In genomic region chr11:49253035-49253434, GRCm38 (mm10) we compare ENCODE assay signal across 21 mouse cellular contexts. TPM values are rescaled to one million over a fixed set of nuclear protein-coding genes. Genes with fewer than 3 reads are reported as not detected.
DNase-seq lines count a peak whose midpoint lies in the region; ATAC-seq and TF ChIP-seq lines count a peak whose summit lies in the region.
"Had no signal": no experiment of that assay in that cellular context is flagged by ENCODE, and none has a peak within 500 bp of the region (broad histone marks: within the 10 kb centered on the region; RNA-seq: fewer than 3 reads in every experiment).

No protein-coding gene starts in this region.

- H3K4me1 ChIP-seq in heart, embryonic 16.5 days (ENCODE audit: control insufficient read depth, insufficient read depth, low read length), result peaks cover 33% of the 10 kb centered on the region
- peaks cover 10% of the 10 kb centered on the region for H3K4me1 ChIP-seq in lung, embryonic 14.5 days (ENCODE audit: insufficient read depth)
- H3K4me1 ChIP-seq in brown adipose tissue, adult 24 weeks (ENCODE audit: control insufficient read depth, insufficient read depth, insufficient read length, low read length), result peaks cover 33% of the 10 kb centered on the region

- H3K9me3 ChIP-seq in heart, embryonic 16.5 days (replicated peaks; ENCODE audit: control insufficient read depth, low read length), result no peaks in the 10 kb centered on the region
- no peaks in the 10 kb centered on the region for H3K9me3 ChIP-seq in lung, embryonic 14.5 days (ENCODE audit: low read depth, low read length)
- H3K9me3 ChIP-seq: midbrain, embryonic 10.5 days had no signal

- H3K4me2 ChIP-seq in heart, embryonic 16.5 days (ENCODE audit: low read depth, low read length), result peak overlapping the region; percentile 37
- H3K4me2 ChIP-seq in lung, embryonic 14.5 days, result 0 out of 2 replicates have a peak overlapping the region, but pooled peaks have one; percentile 8

- WGBS in heart, embryonic 16.5 days, result 87% methylated on average over 6 of the region's 6 CpGs
- 83% methylated on average over 6 of the region's 6 CpGs for WGBS in lung, embryonic 14.5 days

- no peak for TF ChIP-seq CTCF in lung, embryonic 14.5 days (IDR thresholded peaks at IDR 0.05; ENCODE audit: low read depth)

- intact Hi-C loops in heart, postnatal 14 days (cut with DNase I), result loop anchor here (5.0 kb wide), 1 partner anchor 146 kb away; no protein-coding TSS in a partner anchor

- H3K27me3 ChIP-seq in heart, embryonic 16.5 days (ENCODE audit: control insufficient read depth, insufficient read depth, low read length), result no peaks in the 10 kb centered on the region
- no peaks in the 10 kb centered on the region for H3K27me3 ChIP-seq in lung, embryonic 14.5 days (ENCODE audit: insufficient read depth, low read length)

- ATAC-seq in heart, embryonic 16.5 days (replicated peaks; ENCODE audit: extremely low read depth, insufficient read depth, low FRiP score), result no peak
- ATAC-seq in lung, embryonic 14.5 days (ENCODE audit: insufficient read depth), result no peak
- ATAC-seq: forebrain, embryonic 14.5 days; hindbrain, postnatal 0 days had no signal

- no peak overlapping the region for H3K27ac ChIP-seq in heart, embryonic 16.5 days (ENCODE audit: low read length)
- no peak overlapping the region for H3K27ac ChIP-seq in lung, embryonic 14.5 days (ENCODE audit: low read depth)
- H3K27ac ChIP-seq in brown adipose tissue, adult 24 weeks (replicated peaks; ENCODE audit: low read depth, low read length), result 0 out of 2 replicates have a peak overlapping the region, but pooled peaks have one; percentile 36
- H3K27ac ChIP-seq: hindbrain, postnatal 0 days; midbrain, embryonic 10.5 days had no signal

- peaks cover 18% of the 10 kb centered on the region for H3K36me3 ChIP-seq in heart, embryonic 16.5 days (ENCODE audit: control insufficient read depth, insufficient read depth)
- peaks cover 38% of the 10 kb centered on the region for H3K36me3 ChIP-seq in lung, embryonic 14.5 days (ENCODE audit: insufficient read depth)

- DNase-seq in heart, postnatal 14 days, result no peak
- DNase-seq in lung, embryonic 14.5 days, result peak; percentile 6
- DNase-seq in lung, postnatal 25 days (ENCODE audit: low spot score), result no peak
- peak; percentile 36 for DNase-seq in lung, postnatal 10 days
- DNase-seq in cerebellum, postnatal 25 days, result no peak
- DNase-seq: cerebellum, postnatal 14 days; kidney, adult 11 months had no signal

- H3K9ac ChIP-seq in heart, embryonic 16.5 days (ENCODE audit: low read length), result no peak overlapping the region
- no peak overlapping the region for H3K9ac ChIP-seq in lung, embryonic 14.5 days

- no peak overlapping the region for H3K4me3 ChIP-seq in heart, embryonic 16.5 days (ENCODE audit: low read length)
- no peak overlapping the region for H3K4me3 ChIP-seq in lung, embryonic 14.5 days (ENCODE audit: low read depth, low read length)
- H3K4me3 ChIP-seq in brown adipose tissue, adult 24 weeks (ENCODE audit: insufficient read depth, low read depth, low read length), result peak overlapping the region; percentile 13; the same call in 1 of the 2 replicates
- H3K4me3 ChIP-seq: midbrain, embryonic 10.5 days had no signal

RNA-seq across cellular contexts. Expression of gene Mgat1, which starts 9.0 kb away (rescaled TPM):
- 57.4 and 61.4 TPM in 2 replicates for polyA plus RNA-seq in heart, embryonic 16.5 days (2015; fragmentation: Nextera tagmentation; extraction: Ambion mirVana)
- total RNA-seq in heart, postnatal 14 days (2021), result 10 to 100 TPM; 59.3 to 68.4 TPM
- 59.3 and 60.0 TPM in 2 replicates for polyA plus RNA-seq in lung, embryonic 14.5 days (2014; fragmentation: Nextera tagmentation; extraction: Ambion mirVana)
- 19.3 and 30.6 TPM in 2 replicates for polyA plus RNA-seq in brown adipose tissue, adult 24 weeks (2012; ENCODE audit: insufficient read depth, insufficient read length, missing spikeins)

RNA-seq across cellular contexts. Expression of gene Olfr1393, which starts 25.1 kb away (rescaled TPM):
- polyA plus RNA-seq in heart, embryonic 16.5 days (2015; fragmentation: Nextera tagmentation; extraction: Ambion mirVana), result 0.15 and 0.17 TPM in 2 replicates
- under 1 TPM; 0.32 to 0.48 TPM for total RNA-seq in heart, postnatal 14 days (2021)
- not detected in 2 replicates for polyA plus RNA-seq in lung, embryonic 14.5 days (2014; fragmentation: Nextera tagmentation; extraction: Ambion mirVana)
- polyA plus RNA-seq in brown adipose tissue, adult 24 weeks (2012; ENCODE audit: insufficient read depth, insufficient read length, missing spikeins), result not detected in 2 replicates
- total RNA-seq: ES-E14; hindbrain, postnatal 0 days; layer of hippocampus, postnatal 25 days had no signal
- polyA plus RNA-seq: forebrain, embryonic 14.5 days; stomach, embryonic 14.5 days had no signal

RNA-seq across cellular contexts. Expression of gene Olfr1392, which starts 32.0 kb away (rescaled TPM):
- not detected in 2 replicates for polyA plus RNA-seq in heart, embryonic 16.5 days (2015; fragmentation: Nextera tagmentation; extraction: Ambion mirVana)
- total RNA-seq in heart, postnatal 14 days (2021), result not detected
- polyA plus RNA-seq in lung, embryonic 14.5 days (2014; fragmentation: Nextera tagmentation; extraction: Ambion mirVana), result not detected in 2 replicates
- not detected in 2 replicates for polyA plus RNA-seq in brown adipose tissue, adult 24 weeks (2012; ENCODE audit: insufficient read depth, insufficient read length, missing spikeins)
- total RNA-seq: ES-E14; gastrocnemius, postnatal 4 days; heart, postnatal 36 days; hindbrain, postnatal 0 days; layer of hippocampus, postnatal 25 days had no signal
- polyA plus RNA-seq: forebrain, embryonic 14.5 days; hindbrain, postnatal 0 days; neural tube, embryonic 11.5 days had no signal

RNA-seq across cellular contexts. Expression of gene Zfp62, which starts 49.9 kb away (rescaled TPM):
- 28.3 and 30.0 TPM in 2 replicates for polyA plus RNA-seq in heart, embryonic 16.5 days (2015; fragmentation: Nextera tagmentation; extraction: Ambion mirVana)
- 10 to 100 TPM; 26.3 to 27.0 TPM for total RNA-seq in heart, postnatal 14 days (2021)
- polyA plus RNA-seq in lung, embryonic 14.5 days (2014; fragmentation: Nextera tagmentation; extraction: Ambion mirVana), result 42.0 and 42.8 TPM in 2 replicates
- polyA plus RNA-seq in brown adipose tissue, adult 24 weeks (2012; ENCODE audit: insufficient read depth, insufficient read length, missing spikeins), result 10.4 and 14.4 TPM in 2 replicates

RNA-seq across cellular contexts. Expression of gene Olfr10, which starts 51.5 kb away (rescaled TPM):
- not detected in 2 replicates for polyA plus RNA-seq in heart, embryonic 16.5 days (2015; fragmentation: Nextera tagmentation; extraction: Ambion mirVana)
- total RNA-seq in heart, postnatal 14 days (2021), result not detected
- polyA plus RNA-seq in lung, embryonic 14.5 days (2014; fragmentation: Nextera tagmentation; extraction: Ambion mirVana), result not detected in 2 replicates
- polyA plus RNA-seq in brown adipose tissue, adult 24 weeks (2012; ENCODE audit: insufficient read depth, insufficient read length, missing spikeins), result not detected in 2 replicates
- total RNA-seq: ES-E14; gastrocnemius, postnatal 4 days; heart, postnatal 36 days; hindbrain, postnatal 0 days; layer of hippocampus, postnatal 25 days; left cerebral cortex, postnatal 14 days had no signal
- polyA plus RNA-seq: forebrain, embryonic 14.5 days; hindbrain, postnatal 0 days; large intestine, adult 2 months; limb, embryonic 14.5 days; midbrain, embryonic 10.5 days; neural tube, embryonic 11.5 days; stomach, embryonic 14.5 days had no signal

Comparison
In these comparisons a context has a peak if more than half of its experiments do, and no peak if none do; other contexts are left out.
1. DNase-seq: peak in lung, embryonic 14.5 days (single experiment) and lung, postnatal 10 days (single experiment); none in heart, postnatal 14 days (0 of 2), lung, postnatal 25 days (single experiment) and cerebellum, postnatal 25 days (0 of 2).